Comparison of ENCODE assay signal across 9 mouse cellular contexts in genomic region chr5:149261866-149262265, GRCm38 (mm10). TPM values are rescaled to one million over a fixed set of nuclear protein-coding genes. Genes with fewer than 3 reads are reported as not detected.
A peak's percentile ranks its signal among the peaks of the same experiment; 100 is the strongest.
DNase-seq lines count a peak whose midpoint lies in the region; ATAC-seq and TF ChIP-seq lines count a peak whose summit lies in the region.
"Had no signal": no experiment of that assay in that cellular context is flagged by ENCODE, and none has a peak within 500 bp of the region (broad histone marks: within the 10 kb centered on the region; RNA-seq: fewer than 3 reads in every experiment).

No protein-coding gene starts in this region.

- H3K4me3 ChIP-seq in hindbrain, postnatal 0 days (ENCODE audit: low read length), result no peak overlapping the region
- no peak overlapping the region for H3K4me3 ChIP-seq in hindbrain, embryonic 11.5 days (ENCODE audit: low read depth, low read length)
- H3K4me3 ChIP-seq in liver, embryonic 13.5 days (replicated peaks), result no peak overlapping the region
- no peak overlapping the region for H3K4me3 ChIP-seq in forebrain, embryonic 11.5 days (ENCODE audit: low read depth, low read length)
- no peak overlapping the region for H3K4me3 ChIP-seq in midbrain, embryonic 13.5 days (replicated peaks)
- H3K4me3 ChIP-seq: myocyte had no signal

- H3K27me3 ChIP-seq in hindbrain, postnatal 0 days (ENCODE audit: insufficient read depth, low read length), result no peaks in the 10 kb centered on the region
- no peaks in the 10 kb centered on the region for H3K27me3 ChIP-seq in hindbrain, embryonic 11.5 days (ENCODE audit: control insufficient read depth, insufficient read depth, low read length)
- no peaks in the 10 kb centered on the region; the same call in 1 of the 2 replicates for H3K27me3 ChIP-seq in liver, embryonic 13.5 days
- H3K27me3 ChIP-seq in forebrain, embryonic 11.5 days (ENCODE audit: control insufficient read depth, insufficient read depth, low read length), result no peaks in the 10 kb centered on the region
- H3K27me3 ChIP-seq in midbrain, embryonic 13.5 days, result no peaks in the 10 kb centered on the region

- H3K4me2 ChIP-seq in hindbrain, postnatal 0 days (ENCODE audit: low read depth, low read length), result no peak overlapping the region
- H3K4me2 ChIP-seq in hindbrain, embryonic 11.5 days (replicated peaks; ENCODE audit: low read depth, low read length), result no peak overlapping the region
- no peak overlapping the region for H3K4me2 ChIP-seq in liver, embryonic 13.5 days
- H3K4me2 ChIP-seq in forebrain, embryonic 11.5 days (ENCODE audit: low read depth, low read length, severe bottlenecking), result no peak overlapping the region
- no peak overlapping the region for H3K4me2 ChIP-seq in midbrain, embryonic 13.5 days (replicated peaks)

- DNase-seq in hindbrain, postnatal 0 days (ENCODE audit: low spot score), result no peak
- DNase-seq in hindbrain, embryonic 11.5 days (ENCODE audit: low spot score), result no peak
- DNase-seq in A20 (ENCODE audit: low read depth, low spot score), result peak; percentile 68
- peak; percentile 87 for DNase-seq in R1 (ENCODE audit: low read depth, low spot score)
- DNase-seq in liver, embryonic 13.5 days, result peak; percentile 38
- DNase-seq in forebrain, embryonic 11.5 days (ENCODE audit: low spot score), result no peak
- no peak for DNase-seq in cerebellum, adult 11 months

- ATAC-seq in hindbrain, postnatal 0 days, result no peak
- ATAC-seq in hindbrain, embryonic 11.5 days (ENCODE audit: low FRiP score), result no peak
- 0 out of 2 replicates have a peak, but pooled peaks have one; percentile 30 for ATAC-seq in liver, embryonic 13.5 days (ENCODE audit: low read depth)
- no peak for ATAC-seq in forebrain, embryonic 11.5 days (replicated peaks; ENCODE audit: low FRiP score)
- ATAC-seq in midbrain, embryonic 13.5 days, result no peak

- H3K9me3 ChIP-seq in hindbrain, postnatal 0 days (ENCODE audit: low read length), result no peaks in the 10 kb centered on the region
- H3K9me3 ChIP-seq in hindbrain, embryonic 11.5 days (ENCODE audit: control insufficient read depth, low read length), result no peaks in the 10 kb centered on the region
- 0 out of 2 replicates have a peak, but pooled peaks cover 2% of the 10 kb centered on the region for H3K9me3 ChIP-seq in liver, embryonic 13.5 days (replicated peaks)
- no peaks in the 10 kb centered on the region for H3K9me3 ChIP-seq in forebrain, embryonic 11.5 days (ENCODE audit: control insufficient read depth, low read length)
- no peaks in the 10 kb centered on the region for H3K9me3 ChIP-seq in midbrain, embryonic 13.5 days

- no peaks in the 10 kb centered on the region for H3K4me1 ChIP-seq in hindbrain, postnatal 0 days (ENCODE audit: insufficient read depth, low read length)
- H3K4me1 ChIP-seq in hindbrain, embryonic 11.5 days (replicated peaks; ENCODE audit: control insufficient read depth, insufficient read depth, low read length), result peaks cover 5% of the 10 kb centered on the region
- H3K4me1 ChIP-seq in liver, embryonic 13.5 days (replicated peaks), result peaks cover 4% of the 10 kb centered on the region
- no peaks in the 10 kb centered on the region for H3K4me1 ChIP-seq in forebrain, embryonic 11.5 days (replicated peaks; ENCODE audit: control insufficient read depth, insufficient read depth, low read length)
- H3K4me1 ChIP-seq in midbrain, embryonic 13.5 days (replicated peaks), result peaks cover 23% of the 10 kb centered on the region

- no peaks in the 10 kb centered on the region for H3K36me3 ChIP-seq in hindbrain, postnatal 0 days (ENCODE audit: insufficient read depth, low read length)
- no peaks in the 10 kb centered on the region for H3K36me3 ChIP-seq in hindbrain, embryonic 11.5 days (ENCODE audit: control insufficient read depth, insufficient read depth, low read length)
- no peaks in the 10 kb centered on the region for H3K36me3 ChIP-seq in liver, embryonic 13.5 days
- no peaks in the 10 kb centered on the region for H3K36me3 ChIP-seq in forebrain, embryonic 11.5 days (ENCODE audit: control insufficient read depth, insufficient read depth, low read length)
- H3K36me3 ChIP-seq in midbrain, embryonic 13.5 days, result no peaks in the 10 kb centered on the region

- TF ChIP-seq CTCF in hindbrain, postnatal 0 days (IDR thresholded peaks at IDR 0.05; ENCODE audit: low read depth), result peak; percentile 37

- WGBS in hindbrain, postnatal 0 days, result 66% methylated on average over 6 of the region's 6 CpGs
- WGBS in hindbrain, embryonic 11.5 days, result 67% methylated on average over 6 of the region's 6 CpGs
- 54% methylated on average over 6 of the region's 6 CpGs for WGBS in liver, embryonic 13.5 days (ENCODE audit: insufficient replicate concordance)
- WGBS in forebrain, embryonic 11.5 days, result 62% methylated on average over 6 of the region's 6 CpGs
- WGBS in midbrain, embryonic 13.5 days, result 72% methylated on average over 6 of the region's 6 CpGs

- no peak overlapping the region for H3K27ac ChIP-seq in hindbrain, postnatal 0 days
- H3K27ac ChIP-seq in hindbrain, embryonic 11.5 days (ENCODE audit: low read depth, low read length), result no peak overlapping the region
- no peak overlapping the region for H3K27ac ChIP-seq in liver, embryonic 13.5 days
- no peak overlapping the region for H3K27ac ChIP-seq in forebrain, embryonic 11.5 days (ENCODE audit: low read depth, low read length)
- no peak overlapping the region for H3K27ac ChIP-seq in midbrain, embryonic 13.5 days

- H3K9ac ChIP-seq in hindbrain, postnatal 0 days (replicated peaks; ENCODE audit: low read length), result no peak overlapping the region
- H3K9ac ChIP-seq in hindbrain, embryonic 11.5 days (ENCODE audit: low read depth, low read length), result no peak overlapping the region
- no peak overlapping the region for H3K9ac ChIP-seq in liver, embryonic 13.5 days
- H3K9ac ChIP-seq in forebrain, embryonic 11.5 days (ENCODE audit: low read length), result no peak overlapping the region
- no peak overlapping the region for H3K9ac ChIP-seq in midbrain, embryonic 13.5 days (replicated peaks)

RNA-seq across cellular contexts. Expression of gene Alox5ap, which starts 2.7 kb away (rescaled TPM):
- 5.7 and 6.6 TPM in 2 replicates for total RNA-seq in hindbrain, postnatal 0 days (2014; rRNA removed)
- polyA plus RNA-seq in hindbrain, postnatal 0 days (2015; fragmentation: Nextera tagmentation; extraction: Ambion mirVana), result 10.7 and 14.4 TPM in 2 replicates
- polyA plus RNA-seq in hindbrain, embryonic 11.5 days (2014; fragmentation: Nextera tagmentation; extraction: Ambion mirVana), result 5.6 and 6.9 TPM in 2 replicates
- 22.5 and 24.7 TPM in 2 replicates for polyA plus RNA-seq in liver, embryonic 13.5 days (2015; fragmentation: Nextera tagmentation; extraction: Ambion mirVana)
- polyA plus RNA-seq in forebrain, embryonic 11.5 days (2014; fragmentation: Nextera tagmentation; extraction: Ambion mirVana), result 4.5 and 4.7 TPM in 2 replicates
- 8.6 and 9.1 TPM in 2 replicates for polyA plus RNA-seq in midbrain, embryonic 13.5 days (2015; fragmentation: Nextera tagmentation; extraction: Ambion mirVana)

Comparison
In these comparisons a context has a peak if more than half of its experiments do, and no peak if none do; other contexts are left out.
1. DNase-seq: peak in A20 (single experiment), R1 (single experiment) and liver, embryonic 13.5 days (single experiment); none in hindbrain, postnatal 0 days (single experiment), hindbrain, embryonic 11.5 days (single experiment), forebrain, embryonic 11.5 days (single experiment) and cerebellum, adult 11 months (single experiment).